Mouse (Mus musculus): ENCODE measurements around the gene Pdzd2.

- TF ChIP-seq POLR2A (IDR thresholded peaks at IDR 0.05; ENCODE audit: extremely low read depth, insufficient read depth, low read length): no peak
- TF ChIP-seq CTCF (IDR thresholded peaks at IDR 0.05; ENCODE audit: extremely low read depth, insufficient read depth, low read length): no peak
These were observed 5.5 kb downstream of the Pdzd2 start for GRCm38 (mm10) chr15:12734221-12734620.
